Mouse (Mus musculus): Measurements from ENCODE around the gene Atxn2.

DNA sequence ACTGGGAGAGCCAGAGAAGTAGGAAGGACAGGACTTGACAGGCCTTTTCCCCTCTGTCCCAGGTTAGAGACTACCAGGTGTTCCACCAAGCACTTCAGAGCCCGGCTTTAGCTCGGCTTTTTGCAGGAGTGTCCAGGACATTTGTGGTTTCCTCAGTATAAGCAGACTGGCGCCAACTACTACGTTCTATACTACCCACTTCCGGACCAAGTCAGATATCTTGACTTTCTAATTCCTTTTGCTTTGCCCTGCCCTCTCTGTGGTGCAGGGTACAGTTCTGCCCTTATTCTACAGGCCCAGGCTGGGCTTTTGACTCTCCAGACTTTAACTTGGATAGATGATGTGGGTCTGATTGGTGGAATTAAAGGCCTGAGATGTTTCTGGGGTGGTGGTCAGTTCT lies 108.4 kb downstream of the Atxn2 start:
- TF ChIP-seq CTCF (IDR thresholded peaks at IDR 0.05; ENCODE audit: control insufficient read depth, insufficient read depth, low read length) (no peak), POLR2A (IDR thresholded peaks at IDR 0.05; ENCODE audit: borderline replicate concordance, control insufficient read depth, low read depth, low read length) (no peak)
